Mouse (Mus musculus): ENCODE results near the gene Pyroxd2. TPM values are rescaled to one million over a fixed set of nuclear protein-coding genes. Genes with fewer than 3 reads are reported as not detected.

Gene Pyroxd2
- polyA plus RNA-seq, 1 experiment from 2014 or later: 1.4 TPM

GRCm38 (mm10) chr19:42677452-42677851 lies 75.1 kb downstream of the Pyroxd2 start:
- Histone ChIP-seq H3K4me3 (no peak overlapping the region), H3K9ac (no peak overlapping the region), H3K36me3 (no peaks in the 10 kb centered on the region), H3K4me1 (no peaks in the 10 kb centered on the region), H3K27ac (no peak overlapping the region), H3K27me3 (no peaks in the 10 kb centered on the region), H3K4me2 (replicated peaks) (no peak overlapping the region), H3K9me3 (no peaks in the 10 kb centered on the region)
- 91% methylated on average over 3 of the region's 3 CpGs for WGBS
- no peak for ATAC-seq (ENCODE audit: insufficient number of reproducible peaks, insufficient read depth, low FRiP score, low TSS enrichment)

GRCm38 (mm10) chr19:42676931-42677330 lies 75.6 kb downstream of the Pyroxd2 start:
- Histone ChIP-seq H3K9ac (no peak overlapping the region), H3K9me3 (no peaks in the 10 kb centered on the region), H3K27me3 (no peaks in the 10 kb centered on the region), H3K4me3 (no peak overlapping the region), H3K4me1 (no peaks in the 10 kb centered on the region), H3K27ac (no peak overlapping the region), H3K4me2 (replicated peaks) (no peak overlapping the region), H3K36me3 (no peaks in the 10 kb centered on the region)
- no peak for ATAC-seq (ENCODE audit: insufficient number of reproducible peaks, insufficient read depth, low FRiP score, low TSS enrichment)
- 91% methylated on average over 3 of the region's 3 CpGs for WGBS

Other genes with a start within 250 kb of the Pyroxd2 start
- gene R3hcc1l, start 234.0 kb downstream of the Pyroxd2 start, polyA plus RNA-seq (2016; fragmentation: Nextera tagmentation; extraction: Ambion mirVana): 24.8 and 28.0 TPM in 2 replicates
- 0.42 and 0.55 TPM in 2 replicates for gene Loxl4, start 140.0 kb downstream of the Pyroxd2 start, polyA plus RNA-seq (2016; fragmentation: Nextera tagmentation; extraction: Ambion mirVana)
- 16.7 and 17.7 TPM in 2 replicates for gene Hps1, start 27.2 kb upstream of the Pyroxd2 start, polyA plus RNA-seq (2016; fragmentation: Nextera tagmentation; extraction: Ambion mirVana)

All from embryonic facial prominence, embryonic 12.5 days (tissue).